Mouse (Mus musculus): ENCODE data around the gene Gstt1. TPM values are rescaled to one million over a fixed set of nuclear protein-coding genes. Genes with fewer than 3 reads are reported as not detected.

Gstt1 gene
- polyA plus RNA-seq, 1 experiment from 2014 or later: 4.3 TPM

- Histone ChIP-seq H3K4me3 (ENCODE audit: low read depth, low read length) (no peak overlapping the region), H3K27me3 (ENCODE audit: control insufficient read depth, insufficient read depth, low read length) (peaks cover 8% of the 10 kb centered on the region), H3K9ac (ENCODE audit: low read depth, low read length) (no peak overlapping the region), H3K9me3 (replicated peaks; ENCODE audit: control insufficient read depth, low read length) (no peaks in the 10 kb centered on the region), H3K4me1 (ENCODE audit: control insufficient read depth, insufficient read depth, low read length) (peaks cover 9% of the 10 kb centered on the region), H3K27ac (ENCODE audit: low read depth, low read length) (no peak overlapping the region), H3K4me2 (no peak overlapping the region), H3K36me3 (ENCODE audit: control insufficient read depth, insufficient read depth, low read length) (no peaks in the 10 kb centered on the region)
- no peak for ATAC-seq (replicated peaks; ENCODE audit: insufficient number of reproducible peaks, low FRiP score, low TSS enrichment)
- 35% methylated on average over 3 of the region's 3 CpGs for WGBS (ENCODE audit: insufficient replicate concordance)
Measured at GRCm38 (mm10) chr10:75794880-75795279, 3.5 kb downstream of the Gstt1 start.

GRCm38 (mm10) chr10:75790773-75791172, 7.6 kb downstream of the Gstt1 start:
- no peaks in the 10 kb centered on the region for H3K36me3 ChIP-seq (ENCODE audit: control insufficient read depth, insufficient read depth, low read length)
- H3K27me3 ChIP-seq (ENCODE audit: control insufficient read depth, insufficient read depth, low read length): no peaks in the 10 kb centered on the region

GRCm38 (mm10) chr10:75789841-75790240, 8.5 kb downstream of the Gstt1 start:
- no peak overlapping the region for H3K4me3 ChIP-seq (ENCODE audit: low read depth, low read length)
- H3K27me3 ChIP-seq (ENCODE audit: control insufficient read depth, insufficient read depth, low read length): no peaks in the 10 kb centered on the region
- H3K9ac ChIP-seq (ENCODE audit: low read depth, low read length): no peak overlapping the region
- no peak overlapping the region for H3K27ac ChIP-seq (ENCODE audit: low read depth, low read length)
- no peak overlapping the region for H3K4me2 ChIP-seq
- H3K9me3 ChIP-seq (replicated peaks; ENCODE audit: control insufficient read depth, low read length): no peaks in the 10 kb centered on the region
- no peaks in the 10 kb centered on the region for H3K4me1 ChIP-seq (ENCODE audit: control insufficient read depth, insufficient read depth, low read length)
- ATAC-seq (replicated peaks; ENCODE audit: insufficient number of reproducible peaks, low FRiP score, low TSS enrichment): no peak
- 84% methylated on average over 5 of the region's 5 CpGs for WGBS (ENCODE audit: insufficient replicate concordance)
- H3K36me3 ChIP-seq (ENCODE audit: control insufficient read depth, insufficient read depth, low read length): no peaks in the 10 kb centered on the region

More at GRCm38 (mm10) chr10:75790773-75791172, 7.6 kb downstream of the Gstt1 start:
- 20% methylated on average over 7 of the region's 7 CpGs for WGBS (ENCODE audit: insufficient replicate concordance)
- Histone ChIP-seq H3K27ac (ENCODE audit: low read depth, low read length) (no peak overlapping the region), H3K9me3 (replicated peaks; ENCODE audit: control insufficient read depth, low read length) (no peaks in the 10 kb centered on the region), H3K4me3 (ENCODE audit: low read depth, low read length) (no peak overlapping the region), H3K4me2 (no peak overlapping the region), H3K4me1 (ENCODE audit: control insufficient read depth, insufficient read depth, low read length) (no peaks in the 10 kb centered on the region), H3K9ac (ENCODE audit: low read depth, low read length) (no peak overlapping the region)
- ATAC-seq (replicated peaks; ENCODE audit: insufficient number of reproducible peaks, low FRiP score, low TSS enrichment): no peak

- Histone ChIP-seq H3K4me2 (no peak overlapping the region), H3K36me3 (ENCODE audit: control insufficient read depth, insufficient read depth, low read length) (no peaks in the 10 kb centered on the region), H3K27me3 (ENCODE audit: control insufficient read depth, insufficient read depth, low read length) (no peaks in the 10 kb centered on the region), H3K9ac (ENCODE audit: low read depth, low read length) (no peak overlapping the region), H3K4me3 (ENCODE audit: low read depth, low read length) (no peak overlapping the region), H3K4me1 (ENCODE audit: control insufficient read depth, insufficient read depth, low read length) (no peaks in the 10 kb centered on the region), H3K27ac (ENCODE audit: low read depth, low read length) (no peak overlapping the region), H3K9me3 (replicated peaks; ENCODE audit: control insufficient read depth, low read length) (no peaks in the 10 kb centered on the region)
- ATAC-seq (replicated peaks; ENCODE audit: insufficient number of reproducible peaks, low FRiP score, low TSS enrichment): no peak
- WGBS (ENCODE audit: insufficient replicate concordance): 76% methylated on average over 6 of the region's 6 CpGs
Measured at GRCm38 (mm10) chr10:75789081-75789735, 9.2 kb downstream of the Gstt1 start.

- no peak overlapping the region for H3K4me2 ChIP-seq
- H3K9me3 ChIP-seq (replicated peaks; ENCODE audit: control insufficient read depth, low read length): no peaks in the 10 kb centered on the region
- 90% methylated on average over 8 of the region's 8 CpGs for WGBS (ENCODE audit: insufficient replicate concordance)
- no peak for ATAC-seq (replicated peaks; ENCODE audit: insufficient number of reproducible peaks, low FRiP score, low TSS enrichment)
- no peak overlapping the region for H3K4me3 ChIP-seq (ENCODE audit: low read depth, low read length)
- no peaks in the 10 kb centered on the region; the same call in 1 of the 2 replicates for H3K27me3 ChIP-seq (ENCODE audit: control insufficient read depth, insufficient read depth, low read length)
- no peaks in the 10 kb centered on the region for H3K4me1 ChIP-seq (ENCODE audit: control insufficient read depth, insufficient read depth, low read length)
- no peak overlapping the region for H3K27ac ChIP-seq (ENCODE audit: low read depth, low read length)
- H3K36me3 ChIP-seq (ENCODE audit: control insufficient read depth, insufficient read depth, low read length): no peaks in the 10 kb centered on the region
- no peak overlapping the region for H3K9ac ChIP-seq (ENCODE audit: low read depth, low read length)
Measured at GRCm38 (mm10) chr10:75788277-75788676, 10.1 kb downstream of the Gstt1 start.

- no peak overlapping the region for H3K4me3 ChIP-seq (ENCODE audit: low read depth, low read length)
- H3K9me3 ChIP-seq (replicated peaks; ENCODE audit: control insufficient read depth, low read length): no peaks in the 10 kb centered on the region
- H3K27ac ChIP-seq (ENCODE audit: low read depth, low read length): no peak overlapping the region
- H3K36me3 ChIP-seq (ENCODE audit: control insufficient read depth, insufficient read depth, low read length): no peaks in the 10 kb centered on the region
- no peak overlapping the region for H3K4me2 ChIP-seq
- no peak for ATAC-seq (replicated peaks; ENCODE audit: insufficient number of reproducible peaks, low FRiP score, low TSS enrichment)
- 54% methylated on average over 1 of the region's 1 CpGs for WGBS (ENCODE audit: insufficient replicate concordance)
- 0 out of 2 replicates have a peak, but pooled peaks cover 4% of the 10 kb centered on the region for H3K4me1 ChIP-seq (ENCODE audit: control insufficient read depth, insufficient read depth, low read length)
- peaks cover 4% of the 10 kb centered on the region for H3K27me3 ChIP-seq (ENCODE audit: control insufficient read depth, insufficient read depth, low read length)
- H3K9ac ChIP-seq (ENCODE audit: low read depth, low read length): no peak overlapping the region
Measured at GRCm38 (mm10) chr10:75785442-75785841, 12.9 kb downstream of the Gstt1 start.

- Histone ChIP-seq H3K9me3 (replicated peaks; ENCODE audit: control insufficient read depth, low read length) (no peaks in the 10 kb centered on the region), H3K27me3 (ENCODE audit: control insufficient read depth, insufficient read depth, low read length) (peaks cover 20% of the 10 kb centered on the region), H3K4me3 (ENCODE audit: low read depth, low read length) (peak within 1 kb of the TSS; percentile 48), H3K4me2 (peak within 1 kb of the TSS; percentile 95), H3K4me1 (ENCODE audit: control insufficient read depth, insufficient read depth, low read length) (0 out of 2 replicates have a peak, but pooled peaks cover 5% of the 10 kb centered on the region), H3K27ac (ENCODE audit: low read depth, low read length) (no peak within 1 kb of the TSS), H3K36me3 (ENCODE audit: control insufficient read depth, insufficient read depth, low read length) (no peaks in the 10 kb centered on the region), H3K9ac (ENCODE audit: low read depth, low read length) (peak within 1 kb of the TSS; percentile 16; the same call in 1 of the 2 replicates)
- ATAC-seq (replicated peaks; ENCODE audit: insufficient number of reproducible peaks, low FRiP score, low TSS enrichment): 0 out of 2 replicates have a peak, but pooled peaks have one; percentile 22
- 1% methylated on average over 28 of the region's 28 CpGs for WGBS (ENCODE audit: insufficient replicate concordance)
Measured at GRCm38 (mm10) chr10:75780769-75781578, 17.4 kb downstream of the Gstt1 start, which contains the start of the genes Gm20441 and Gstt3. Gm20441 (minus strand) TSS chr10:75780954. Gstt3 (minus strand) TSS chr10:75781414.

- WGBS (ENCODE audit: insufficient replicate concordance): 39% methylated on average over 15 of the region's 15 CpGs
- no peaks in the 10 kb centered on the region for H3K9me3 ChIP-seq (replicated peaks; ENCODE audit: control insufficient read depth, low read length)
- 0 out of 2 replicates have a peak, but pooled peaks cover 5% of the 10 kb centered on the region for H3K4me1 ChIP-seq (ENCODE audit: control insufficient read depth, insufficient read depth, low read length)
- peaks cover 20% of the 10 kb centered on the region for H3K27me3 ChIP-seq (ENCODE audit: control insufficient read depth, insufficient read depth, low read length)
- no peak for ATAC-seq (replicated peaks; ENCODE audit: insufficient number of reproducible peaks, low FRiP score, low TSS enrichment)
- H3K4me2 ChIP-seq: peak overlapping the region; percentile 95; the same call in 1 of the 2 replicates
- H3K27ac ChIP-seq (ENCODE audit: low read depth, low read length): no peak overlapping the region
- H3K4me3 ChIP-seq (ENCODE audit: low read depth, low read length): no peak overlapping the region
- no peaks in the 10 kb centered on the region for H3K36me3 ChIP-seq (ENCODE audit: control insufficient read depth, insufficient read depth, low read length)
- no peak overlapping the region for H3K9ac ChIP-seq (ENCODE audit: low read depth, low read length)
Measured at GRCm38 (mm10) chr10:75779206-75780174, 18.9 kb downstream of the Gstt1 start.
